9 mouse cellular contexts compared by ENCODE assay signal in genomic region chr12:117658821-117659220, GRCm38 (mm10).
DNase-seq lines count a peak whose midpoint lies in the region; ATAC-seq and TF ChIP-seq lines count a peak whose summit lies in the region.
"Had no signal": no experiment of that assay in that cellular context is flagged by ENCODE, and none has a peak within 500 bp of the region (broad histone marks: within the 10 kb centered on the region; RNA-seq: fewer than 3 reads in every experiment).

No protein-coding gene starts in this region.

- TF ChIP-seq POLR2A in brain, embryonic 14.5 days (IDR thresholded peaks at IDR 0.05; ENCODE audit: borderline replicate concordance, extremely low read depth, insufficient read depth, insufficient read length, poor library complexity, severe bottlenecking) = no peak

- H3K4me1 ChIP-seq in heart, embryonic 12.5 days (replicated peaks) = peaks cover 38% of the 10 kb centered on the region
- no peaks in the 10 kb centered on the region for H3K4me1 ChIP-seq in limb, embryonic 13.5 days
- peaks cover 5% of the 10 kb centered on the region; the same call in 1 of the 2 replicates for H3K4me1 ChIP-seq in limb, embryonic 10.5 days
- H3K4me1 ChIP-seq in heart, embryonic 15.5 days (replicated peaks) = peaks cover 34% of the 10 kb centered on the region

- no peaks in the 10 kb centered on the region for H3K36me3 ChIP-seq in heart, embryonic 12.5 days
- H3K36me3 ChIP-seq in limb, embryonic 13.5 days = no peaks in the 10 kb centered on the region
- H3K36me3 ChIP-seq in limb, embryonic 10.5 days = no peaks in the 10 kb centered on the region
- no peaks in the 10 kb centered on the region for H3K36me3 ChIP-seq in heart, embryonic 15.5 days
- H3K36me3 ChIP-seq: hindbrain, embryonic 10.5 days had no signal

- TF ChIP-seq CTCF in brain, embryonic 14.5 days (IDR thresholded peaks at IDR 0.05; ENCODE audit: borderline replicate concordance, extremely low read depth, insufficient read depth, insufficient read length) = no peak

- DNase-seq in heart, postnatal 4 days = no peak
- no peak for DNase-seq in limb, embryonic 10.5 days (ENCODE audit: low spot score)
- peak; percentile 30 for DNase-seq in brain, embryonic 14.5 days (ENCODE audit: low read depth)
- DNase-seq in urinary bladder, postnatal 4 days (ENCODE audit: low spot score in 2 of 2) = no peak
- DNase-seq: cerebellum, adult 9-10 months had no signal

- no peaks in the 10 kb centered on the region for H3K9me3 ChIP-seq in heart, embryonic 12.5 days (replicated peaks)
- no peaks in the 10 kb centered on the region for H3K9me3 ChIP-seq in limb, embryonic 13.5 days
- H3K9me3 ChIP-seq in limb, embryonic 10.5 days (replicated peaks) = no peaks in the 10 kb centered on the region
- H3K9me3 ChIP-seq in heart, embryonic 15.5 days (replicated peaks) = no peaks in the 10 kb centered on the region
- H3K9me3 ChIP-seq: hindbrain, embryonic 10.5 days had no signal

- ATAC-seq in heart, embryonic 12.5 days (ENCODE audit: insufficient number of reproducible peaks, low FRiP score) = no peak
- no peak for ATAC-seq in limb, embryonic 13.5 days (ENCODE audit: low FRiP score, low read depth)
- ATAC-seq in heart, embryonic 15.5 days (replicated peaks; ENCODE audit: insufficient number of reproducible peaks, insufficient read depth, low FRiP score, low read depth) = no peak

- no peaks in the 10 kb centered on the region for H3K27me3 ChIP-seq in heart, embryonic 12.5 days (replicated peaks)
- peaks cover 17% of the 10 kb centered on the region for H3K27me3 ChIP-seq in limb, embryonic 13.5 days
- H3K27me3 ChIP-seq in limb, embryonic 10.5 days (ENCODE audit: low read depth, poor library complexity, severe bottlenecking) = no peaks in the 10 kb centered on the region
- no peaks in the 10 kb centered on the region for H3K27me3 ChIP-seq in heart, embryonic 15.5 days

- H3K4me2 ChIP-seq in heart, embryonic 12.5 days = peak overlapping the region; percentile 37
- H3K4me2 ChIP-seq in limb, embryonic 13.5 days (replicated peaks) = 0 out of 2 replicates have a peak overlapping the region, but pooled peaks have one; percentile 3
- H3K4me2 ChIP-seq in heart, embryonic 15.5 days = peak overlapping the region; percentile 36

- peak overlapping the region; percentile 69 for H3K9ac ChIP-seq in heart, embryonic 12.5 days
- H3K9ac ChIP-seq in limb, embryonic 13.5 days = no peak overlapping the region
- peak overlapping the region; percentile 40 for H3K9ac ChIP-seq in heart, embryonic 15.5 days

- H3K27ac ChIP-seq in heart, embryonic 12.5 days (ENCODE audit: poor library complexity, severe bottlenecking) = peak overlapping the region; percentile 70; the same call in 1 of the 2 replicates
- H3K27ac ChIP-seq in limb, embryonic 13.5 days = no peak overlapping the region
- H3K27ac ChIP-seq in limb, embryonic 10.5 days = no peak overlapping the region
- H3K27ac ChIP-seq in heart, embryonic 15.5 days = peak overlapping the region; percentile 67
- H3K27ac ChIP-seq: hindbrain, embryonic 10.5 days had no signal

- WGBS in heart, embryonic 12.5 days = 33% methylated on average over 6 of the region's 6 CpGs
- 58% methylated on average over 6 of the region's 6 CpGs for WGBS in limb, embryonic 13.5 days
- 61% methylated on average over 6 of the region's 6 CpGs for WGBS in limb, embryonic 10.5 days
- 38% methylated on average over 6 of the region's 6 CpGs for WGBS in heart, embryonic 15.5 days

- peak overlapping the region; percentile 41 for H3K4me3 ChIP-seq in heart, embryonic 12.5 days
- no peak overlapping the region for H3K4me3 ChIP-seq in limb, embryonic 13.5 days
- no peak overlapping the region for H3K4me3 ChIP-seq in limb, embryonic 10.5 days
- H3K4me3 ChIP-seq in heart, embryonic 15.5 days = peak overlapping the region; percentile 42
- H3K4me3 ChIP-seq: hindbrain, embryonic 10.5 days had no signal

Comparison
In these comparisons a context has a peak if more than half of its experiments do, and no peak if none do; other contexts are left out.
1. H3K27ac ChIP-seq: peak in heart, embryonic 12.5 days (single experiment) and heart, embryonic 15.5 days (single experiment); none in limb, embryonic 13.5 days (single experiment) and limb, embryonic 10.5 days (single experiment).
2. H3K4me3 ChIP-seq: peak in heart, embryonic 12.5 days (single experiment) and heart, embryonic 15.5 days (single experiment); none in limb, embryonic 13.5 days (single experiment) and limb, embryonic 10.5 days (single experiment).
3. Peak in every context shown above with its lines, with median percentiles within 50 percentile points of each other: H3K4me2 ChIP-seq.